Mouse (Mus musculus): ENCODE measurements around the gene Crybb2. TPM values are rescaled to one million over a fixed set of nuclear protein-coding genes. Genes with fewer than 3 reads are reported as not detected.
A peak's percentile ranks its signal among the peaks of the same experiment; 100 is the strongest.

Crybb2 gene
- polyA plus RNA-seq, 1 experiment from 2014 or later = not detected

DNA sequence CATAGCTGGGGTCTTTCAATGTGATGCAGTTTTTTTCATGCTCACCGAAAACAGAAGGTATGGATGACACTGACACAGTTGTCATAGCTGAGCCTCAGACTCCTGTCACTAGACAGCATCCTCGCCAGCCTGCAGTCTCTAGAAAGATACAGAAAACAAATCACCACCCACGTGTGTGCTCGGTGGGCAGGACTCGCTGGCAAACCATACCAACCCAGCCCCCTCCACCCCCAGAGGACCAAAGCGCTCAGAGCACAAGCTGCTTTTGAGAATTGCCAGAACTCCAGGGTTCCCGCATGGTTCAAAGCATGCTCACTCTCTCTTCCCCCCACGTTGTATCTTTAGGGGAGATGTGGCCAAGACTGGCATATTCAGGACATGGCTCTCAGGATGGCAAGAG is 51.7 kb downstream of the Crybb2 start:
- Histone ChIP-seq H3K4me2 (replicated peaks; ENCODE audit: low read depth, low read length) (no peak overlapping the region), H3K4me1 (ENCODE audit: insufficient read depth, low read length) (peaks cover 18% of the 10 kb centered on the region), H3K27ac (ENCODE audit: low read length) (no peak overlapping the region), H3K9ac (replicated peaks; ENCODE audit: low read length) (no peak overlapping the region), H3K27me3 (ENCODE audit: insufficient read depth, low read length) (no peaks in the 10 kb centered on the region), H3K36me3 (ENCODE audit: insufficient read depth, low read length) (no peaks in the 10 kb centered on the region), H3K9me3 (ENCODE audit: low read length) (no peaks in the 10 kb centered on the region), H3K4me3 (ENCODE audit: low read length) (no peak overlapping the region)
- no peak for ATAC-seq (ENCODE audit: low FRiP score, low TSS enrichment)
- WGBS = 65% methylated on average over 8 of the region's 8 CpGs

GRCm38 (mm10) chr5:113017004-113017403 is 52.9 kb downstream of the Crybb2 start:
- Histone ChIP-seq H3K4me1 (ENCODE audit: insufficient read depth, low read length) (peaks cover 18% of the 10 kb centered on the region), H3K4me2 (replicated peaks; ENCODE audit: low read depth, low read length) (no peak overlapping the region), H3K27me3 (ENCODE audit: insufficient read depth, low read length) (no peaks in the 10 kb centered on the region), H3K9ac (replicated peaks; ENCODE audit: low read length) (no peak overlapping the region), H3K4me3 (ENCODE audit: low read length) (no peak overlapping the region), H3K9me3 (ENCODE audit: low read length) (no peaks in the 10 kb centered on the region), H3K36me3 (ENCODE audit: insufficient read depth, low read length) (no peaks in the 10 kb centered on the region), H3K27ac (ENCODE audit: low read length) (no peak overlapping the region)
- ATAC-seq (ENCODE audit: low FRiP score, low TSS enrichment) = no peak
- 88% methylated on average over 1 of the region's 1 CpGs for WGBS

DNA sequence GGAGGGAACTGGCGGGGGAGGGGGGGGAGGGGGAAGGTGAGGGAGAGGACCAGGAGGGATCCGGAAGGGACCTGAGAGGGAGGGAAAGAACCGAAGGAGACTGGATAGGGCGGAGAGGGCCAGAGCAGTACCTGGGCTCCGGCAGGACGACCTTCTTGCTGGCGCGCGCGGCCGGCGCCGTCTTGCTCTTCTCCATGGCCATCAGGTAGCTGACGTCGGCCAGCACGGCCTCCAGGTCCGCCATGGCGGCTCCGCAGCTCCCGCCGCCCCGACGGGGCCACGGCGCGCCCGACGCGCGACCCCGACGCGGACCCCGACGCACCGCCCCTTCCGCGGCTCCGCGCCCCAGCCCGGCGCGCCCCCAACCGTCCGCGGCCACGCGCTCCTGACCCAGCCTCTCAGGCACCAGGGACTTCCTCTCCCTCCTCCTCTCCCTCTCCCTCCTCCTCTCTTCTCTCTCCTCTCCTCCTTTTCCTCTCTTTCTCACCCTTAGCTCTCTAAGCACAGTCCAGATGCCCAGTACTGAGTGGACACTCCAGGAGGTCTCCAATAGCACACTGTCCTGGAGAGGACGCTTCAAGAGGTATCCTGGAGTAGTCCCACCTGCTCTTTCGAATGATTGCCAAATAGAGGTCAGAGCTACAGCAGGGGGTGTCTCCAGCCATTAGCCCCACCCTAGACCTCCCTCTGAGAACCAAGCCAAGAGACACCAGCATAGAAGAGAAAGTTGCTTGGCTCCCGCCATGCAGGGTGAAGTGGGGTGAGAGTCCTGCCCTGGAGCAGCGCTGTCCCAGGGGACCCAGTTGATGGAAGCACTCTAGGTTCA is 54.5 kb downstream of the Crybb2 start, which contains the start of gene Grk3:
Gene Grk3 (minus strand): TSS at position 556 of the 826 bp plus-strand sequence.
- Histone ChIP-seq H3K27me3 (ENCODE audit: insufficient read depth, low read length) (no peaks in the 10 kb centered on the region; the same call in 1 of the 2 replicates), H3K4me1 (ENCODE audit: insufficient read depth, low read length) (peaks cover 18% of the 10 kb centered on the region), H3K27ac (ENCODE audit: low read length) (peak within 1 kb of the TSS; percentile 63), H3K4me3 (ENCODE audit: low read length) (peak within 1 kb of the TSS; percentile 66), H3K9ac (replicated peaks; ENCODE audit: low read length) (peak within 1 kb of the TSS; percentile 72), H3K36me3 (ENCODE audit: insufficient read depth, low read length) (no peaks in the 10 kb centered on the region), H3K4me2 (replicated peaks; ENCODE audit: low read depth, low read length) (peak within 1 kb of the TSS; percentile 66), H3K9me3 (ENCODE audit: low read length) (no peaks in the 10 kb centered on the region)
- 2% methylated on average over 45 of the region's 52 CpGs for WGBS
- peak; percentile 84 for ATAC-seq (ENCODE audit: low FRiP score, low TSS enrichment)

GRCm38 (mm10) chr5:113014808-113015235 is 55.1 kb downstream of the Crybb2 start:
- Histone ChIP-seq H3K4me1 (ENCODE audit: insufficient read depth, low read length) (peaks cover 18% of the 10 kb centered on the region), H3K36me3 (ENCODE audit: insufficient read depth, low read length) (no peaks in the 10 kb centered on the region), H3K9ac (replicated peaks; ENCODE audit: low read length) (peak overlapping the region; percentile 72), H3K27ac (ENCODE audit: low read length) (peak overlapping the region; percentile 63; the same call in 1 of the 2 replicates), H3K9me3 (ENCODE audit: low read length) (no peaks in the 10 kb centered on the region), H3K4me3 (ENCODE audit: low read length) (peak overlapping the region; percentile 66), H3K4me2 (replicated peaks; ENCODE audit: low read depth, low read length) (peak overlapping the region; percentile 66), H3K27me3 (ENCODE audit: insufficient read depth, low read length) (no peaks in the 10 kb centered on the region; the same call in 1 of the 2 replicates)
- peak; percentile 41 for ATAC-seq (ENCODE audit: low FRiP score, low TSS enrichment)
- WGBS = 3% methylated on average over 13 of the region's 14 CpGs

DNA sequence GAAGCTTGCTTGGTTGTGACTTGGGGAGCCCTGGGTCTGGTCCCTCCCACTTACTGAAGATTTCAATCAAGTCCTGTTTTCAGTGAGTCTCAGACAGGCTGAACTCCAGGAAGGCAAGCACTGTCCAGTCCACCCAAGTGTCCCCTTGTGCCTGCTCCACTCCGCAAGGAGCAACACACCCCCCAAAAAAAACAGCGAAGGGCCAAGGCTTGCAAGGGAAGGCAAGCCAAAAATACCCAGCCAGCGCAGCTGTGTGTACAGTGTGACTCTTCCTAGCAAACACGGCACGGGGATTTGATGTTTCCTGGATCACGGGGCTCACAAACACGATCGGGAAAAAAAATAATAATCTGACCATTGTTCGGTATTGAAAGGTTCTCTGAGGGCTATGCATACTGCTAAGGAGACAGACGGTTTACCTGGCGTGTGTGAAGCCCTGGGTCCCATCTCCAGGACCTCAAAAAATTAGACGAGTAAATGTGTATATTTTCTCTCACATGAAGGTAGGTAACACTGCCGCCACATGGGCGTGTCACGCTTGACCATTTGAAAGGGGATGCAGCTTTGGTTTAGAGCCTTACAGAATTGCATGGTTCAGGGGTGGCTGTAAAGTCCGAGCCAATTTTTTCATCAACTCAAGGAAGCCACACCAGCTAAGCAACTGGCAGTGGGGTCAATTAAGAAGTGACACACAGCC is 55.7 kb downstream of the Crybb2 start:
- H3K4me2 ChIP-seq (replicated peaks; ENCODE audit: low read depth, low read length) = peak overlapping the region; percentile 66
- WGBS = 44% methylated on average over 16 of the region's 16 CpGs
- H3K9me3 ChIP-seq (ENCODE audit: low read length) = no peaks in the 10 kb centered on the region
- ATAC-seq (ENCODE audit: low FRiP score, low TSS enrichment) = peak; percentile 1; the same call in 1 of the 2 replicates
- H3K27ac ChIP-seq (ENCODE audit: low read length) = no peak overlapping the region
- H3K9ac ChIP-seq (replicated peaks; ENCODE audit: low read length) = peak overlapping the region; percentile 72
- peak overlapping the region; percentile 66 for H3K4me3 ChIP-seq (ENCODE audit: low read length)
- H3K27me3 ChIP-seq (ENCODE audit: insufficient read depth, low read length) = no peaks in the 10 kb centered on the region; the same call in 1 of the 2 replicates
- no peaks in the 10 kb centered on the region for H3K36me3 ChIP-seq (ENCODE audit: insufficient read depth, low read length)
- peaks cover 18% of the 10 kb centered on the region for H3K4me1 ChIP-seq (ENCODE audit: insufficient read depth, low read length)

GRCm38 (mm10) chr5:113011926-113012325 is 58.0 kb downstream of the Crybb2 start:
- H3K36me3 ChIP-seq (ENCODE audit: insufficient read depth, low read length) = no peaks in the 10 kb centered on the region
- H3K27ac ChIP-seq (ENCODE audit: low read length) = no peak overlapping the region
- no peaks in the 10 kb centered on the region for H3K9me3 ChIP-seq (ENCODE audit: low read length)
- no peak overlapping the region for H3K4me2 ChIP-seq (replicated peaks; ENCODE audit: low read depth, low read length)
- H3K4me3 ChIP-seq (ENCODE audit: low read length) = no peak overlapping the region
- H3K4me1 ChIP-seq (ENCODE audit: insufficient read depth, low read length) = peaks cover 18% of the 10 kb centered on the region
- H3K27me3 ChIP-seq (ENCODE audit: insufficient read depth, low read length) = no peaks in the 10 kb centered on the region; the same call in 1 of the 2 replicates
- WGBS = 83% methylated on average over 10 of the region's 10 CpGs
- no peak overlapping the region for H3K9ac ChIP-seq (replicated peaks; ENCODE audit: low read length)
- ATAC-seq (ENCODE audit: low FRiP score, low TSS enrichment) = no peak

GRCm38 (mm10) chr5:113009183-113009820 is 60.6 kb downstream of the Crybb2 start:
- Histone ChIP-seq H3K36me3 (ENCODE audit: insufficient read depth, low read length) (no peaks in the 10 kb centered on the region), H3K4me3 (ENCODE audit: low read length) (no peak overlapping the region), H3K27ac (ENCODE audit: low read length) (no peak overlapping the region), H3K9me3 (ENCODE audit: low read length) (no peaks in the 10 kb centered on the region), H3K9ac (replicated peaks; ENCODE audit: low read length) (no peak overlapping the region), H3K4me2 (replicated peaks; ENCODE audit: low read depth, low read length) (no peak overlapping the region), H3K4me1 (ENCODE audit: insufficient read depth, low read length) (peaks cover 6% of the 10 kb centered on the region; the same call in 1 of the 2 replicates), H3K27me3 (ENCODE audit: insufficient read depth, low read length) (no peaks in the 10 kb centered on the region; the same call in 1 of the 2 replicates)
- 80% methylated on average over 8 of the region's 8 CpGs for WGBS
- no peak for ATAC-seq (ENCODE audit: low FRiP score, low TSS enrichment)

DNA sequence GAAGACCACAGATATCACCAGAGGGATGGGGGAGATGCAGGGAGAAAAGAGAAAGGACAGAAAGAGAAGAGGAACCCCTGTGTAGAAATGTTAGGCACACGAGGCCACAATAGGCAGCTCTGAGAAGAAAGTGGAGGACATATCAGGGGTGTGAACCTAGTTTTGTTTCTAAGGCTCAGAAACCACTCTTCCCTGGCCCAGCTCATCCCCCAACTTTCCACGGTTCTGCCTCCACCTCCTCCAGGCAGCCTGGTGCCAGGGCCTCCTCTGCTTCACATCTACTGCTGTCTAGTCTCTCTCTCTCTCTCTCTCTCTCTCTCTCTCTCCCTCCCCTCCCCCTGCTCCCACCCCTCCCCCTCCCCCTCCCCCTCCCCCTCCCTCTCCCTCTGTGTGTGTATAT is 61.4 kb downstream of the Crybb2 start:
- H3K4me1 ChIP-seq (ENCODE audit: insufficient read depth, low read length) = no peaks in the 10 kb centered on the region
- H3K4me2 ChIP-seq (replicated peaks; ENCODE audit: low read depth, low read length) = no peak overlapping the region
- no peak overlapping the region for H3K9ac ChIP-seq (replicated peaks; ENCODE audit: low read length)
- no peak overlapping the region for H3K4me3 ChIP-seq (ENCODE audit: low read length)
- no peaks in the 10 kb centered on the region for H3K36me3 ChIP-seq (ENCODE audit: insufficient read depth, low read length)
- H3K27ac ChIP-seq (ENCODE audit: low read length) = no peak overlapping the region
- WGBS = 96% methylated on average over 2 of the region's 2 CpGs
- H3K9me3 ChIP-seq (ENCODE audit: low read length) = no peaks in the 10 kb centered on the region
- ATAC-seq (ENCODE audit: low FRiP score, low TSS enrichment) = no peak
- H3K27me3 ChIP-seq (ENCODE audit: insufficient read depth, low read length) = no peaks in the 10 kb centered on the region; the same call in 1 of the 2 replicates
